Mouse (Mus musculus) Patski (cell line): ENCODE results near the gene Skint10. TPM values are rescaled to one million over a fixed set of nuclear protein-coding genes. Genes with fewer than 3 reads are reported as not detected.

Experiments used
- ATAC-seq: fragments of 100-300 bp; one replicate; pipeline ENCODE4 v1.8.0; 2021
- CTCF ChIA-PET: fragments of 350-600 bp; sonication (Branson Sonifier 250); formaldehyde crosslinking; loops from one replicate; lab custom pipeline; 2022; ENCODE audit warnings: inconsistent platforms; lab: Charles Lee
- POLR2A ChIA-PET: fragments of 350-600 bp; sonication (Branson Sonifier 250); formaldehyde crosslinking; loops from one replicate; lab custom pipeline; 2022; ENCODE audit warnings: antibody characterized with exemption, inconsistent platforms; lab: Charles Lee
- DNase-seq: peaks from one replicate; pipeline ENCODE4 v3.0.0-alpha.2; 2011; ENCODE audit warnings: low read depth, low spot score
- H3K27me3 ChIP-seq: fragments of 371-371 bp; one replicate; pipeline ENCODE4 v1.5.1; 2021
- CTCF ChIP-seq: fragments of 100-300 bp; IDR thresholded peaks from one replicate; pipeline ENCODE4 v1.5.1; 2021
- in situ Hi-C: fragments of 300-500 bp; cut with MboI; formaldehyde crosslinking; loops from 3 replicates; pipeline ENCODE4 v1.11.1; 2018; ENCODE audit warnings: low pct_unique_long_range_greater_than_20kb, mixed read lengths
- polyA plus RNA-seq: library from polyadenylated mRNA; unstranded; gene quantifications from one replicate; pipeline ENCODE4 v1.2.3, GENCODE M21; 2021

Gene Skint10
- not detected for polyA plus RNA-seq

DNA sequence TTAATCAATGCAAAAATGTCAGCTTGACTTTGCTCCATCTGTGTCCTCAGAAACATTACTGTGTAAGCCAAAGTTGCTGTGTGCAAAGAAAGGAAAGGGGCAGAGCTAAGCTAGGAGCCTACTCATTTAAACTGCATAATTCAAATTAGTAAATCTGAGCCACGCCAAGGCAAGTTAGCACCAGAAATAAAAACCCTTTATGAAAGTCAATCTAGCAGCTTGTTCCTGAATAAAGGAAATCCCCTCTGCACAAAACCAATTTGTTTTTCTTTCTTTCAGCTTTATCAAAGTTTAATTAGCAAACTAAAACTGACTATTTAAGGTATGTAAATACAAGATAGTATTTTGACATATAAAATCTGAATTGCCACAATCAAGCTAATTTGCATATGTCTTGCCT, at the start of gene Skint10:
Skint10 (minus strand) TSS at position 101 of the 400 bp plus-strand sequence.
- no peaks in the 10 kb centered on the region for H3K27me3 ChIP-seq
- DNase-seq, result no peak
- no peak for TF ChIP-seq CTCF
- CTCF ChIA-PET, result no interaction called here
- no peak for ATAC-seq
- POLR2A ChIA-PET, result no interaction called here
- in situ Hi-C loops, result no loop called here

DNA sequence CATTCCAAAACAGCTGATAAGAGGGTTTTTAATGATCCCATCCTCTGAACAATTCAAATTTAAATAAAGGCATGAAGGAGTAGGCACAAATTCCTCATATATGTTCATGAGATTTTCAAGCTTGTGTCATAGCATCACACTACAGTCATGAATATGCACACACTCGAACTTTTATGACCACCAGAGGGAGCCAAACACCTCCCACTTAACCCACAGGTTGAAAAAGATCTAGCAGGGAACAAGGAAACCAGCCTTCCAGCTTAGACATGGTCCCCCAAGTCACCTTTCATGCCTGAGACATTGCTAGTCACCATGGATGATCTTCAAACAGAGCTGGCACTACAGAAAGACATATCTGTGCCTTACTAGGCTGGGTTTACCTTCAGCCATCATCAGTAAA, 16.0 kb upstream of the Skint10 start:
- TF ChIP-seq CTCF, result no peak
- in situ Hi-C loops, result loop anchor here (10.0 kb wide), 1 partner anchor 664 kb away; no protein-coding TSS in a partner anchor
- CTCF ChIA-PET, result no interaction called here
- ATAC-seq (no peak), DNase-seq (no peak)
- H3K27me3 ChIP-seq, result no peaks in the 10 kb centered on the region
- POLR2A ChIA-PET, result no interaction called here

Other genes with a start within 250 kb of the Skint10 start
- not detected for gene Skint2, start 217.7 kb downstream of the Skint10 start, polyA plus RNA-seq